Mouse (Mus musculus): ENCODE results near the gene Tbx19. TPM values are rescaled to one million over a fixed set of nuclear protein-coding genes. Genes with fewer than 3 reads are reported as not detected.
A peak's percentile ranks its signal among the peaks of the same experiment; 100 is the strongest.

The Tbx19 gene
- polyA plus RNA-seq, 1 experiment = not detected

- Histone ChIP-seq H3K36me3 (ENCODE audit: control insufficient read depth, insufficient read depth, low read length, poor library complexity, severe bottlenecking) (no peaks in the 10 kb centered on the region), H3K27me3 (ENCODE audit: control insufficient read depth, insufficient read depth, low read length, poor library complexity, severe bottlenecking) (no peaks in the 10 kb centered on the region), H3K9me3 (replicated peaks; ENCODE audit: control insufficient read depth, insufficient read depth, low read length, poor library complexity, severe bottlenecking) (no peaks in the 10 kb centered on the region), H3K9ac (ENCODE audit: low read depth, poor library complexity, severe bottlenecking) (no peak overlapping the region), H3K27ac (ENCODE audit: insufficient read depth, low read length) (no peak overlapping the region), H3K4me3 (ENCODE audit: low read depth, low read length) (no peak overlapping the region), H3K4me1 (ENCODE audit: control insufficient read depth, insufficient read depth, low read length) (peaks cover 2% of the 10 kb centered on the region)
- TF ChIP-seq EP300 (IDR thresholded peaks at IDR 0.05; ENCODE audit: insufficient read depth, low read depth, low read length) (no peak), CTCF (IDR thresholded peaks at IDR 0.05; ENCODE audit: low read depth, low read length) (no peak), POLR2A (IDR thresholded peaks at IDR 0.05; ENCODE audit: insufficient read depth, low read length) (no peak)
Measured at GRCm38 (mm10) chr1:165198951-165199350, 38.4 kb upstream of the Tbx19 start.

GRCm38 (mm10) chr1:165197875-165198274 is 37.3 kb upstream of the Tbx19 start:
- Histone ChIP-seq H3K4me1 (ENCODE audit: control insufficient read depth, insufficient read depth, low read length) (peaks cover 2% of the 10 kb centered on the region), H3K27me3 (ENCODE audit: control insufficient read depth, insufficient read depth, low read length, poor library complexity, severe bottlenecking) (no peaks in the 10 kb centered on the region), H3K27ac (ENCODE audit: insufficient read depth, low read length) (no peak overlapping the region), H3K4me3 (ENCODE audit: low read depth, low read length) (no peak overlapping the region), H3K36me3 (ENCODE audit: control insufficient read depth, insufficient read depth, low read length, poor library complexity, severe bottlenecking) (no peaks in the 10 kb centered on the region), H3K9ac (ENCODE audit: low read depth, poor library complexity, severe bottlenecking) (no peak overlapping the region), H3K9me3 (replicated peaks; ENCODE audit: control insufficient read depth, insufficient read depth, low read length, poor library complexity, severe bottlenecking) (no peaks in the 10 kb centered on the region)
- TF ChIP-seq EP300 (IDR thresholded peaks at IDR 0.05; ENCODE audit: insufficient read depth, low read depth, low read length) (no peak), CTCF (IDR thresholded peaks at IDR 0.05; ENCODE audit: low read depth, low read length) (no peak), POLR2A (IDR thresholded peaks at IDR 0.05; ENCODE audit: insufficient read depth, low read length) (no peak)

GRCm38 (mm10) chr1:165195396-165195960 is 34.9 kb upstream of the Tbx19 start:
- no peak for TF ChIP-seq EP300 (IDR thresholded peaks at IDR 0.05; ENCODE audit: insufficient read depth, low read depth, low read length)
- no peak for TF ChIP-seq POLR2A (IDR thresholded peaks at IDR 0.05; ENCODE audit: insufficient read depth, low read length)
- TF ChIP-seq CTCF (IDR thresholded peaks at IDR 0.05; ENCODE audit: low read depth, low read length) = no peak
- Histone ChIP-seq H3K27ac (ENCODE audit: insufficient read depth, low read length) (no peak overlapping the region), H3K4me1 (ENCODE audit: control insufficient read depth, insufficient read depth, low read length) (peaks cover 2% of the 10 kb centered on the region), H3K9ac (ENCODE audit: low read depth, poor library complexity, severe bottlenecking) (no peak overlapping the region), H3K9me3 (replicated peaks; ENCODE audit: control insufficient read depth, insufficient read depth, low read length, poor library complexity, severe bottlenecking) (no peaks in the 10 kb centered on the region), H3K36me3 (ENCODE audit: control insufficient read depth, insufficient read depth, low read length, poor library complexity, severe bottlenecking) (no peaks in the 10 kb centered on the region), H3K27me3 (ENCODE audit: control insufficient read depth, insufficient read depth, low read length, poor library complexity, severe bottlenecking) (no peaks in the 10 kb centered on the region), H3K4me3 (ENCODE audit: low read depth, low read length) (no peak overlapping the region)

GRCm38 (mm10) chr1:165194662-165195013 is 34.1 kb upstream of the Tbx19 start:
- Histone ChIP-seq H3K4me3 (ENCODE audit: low read depth, low read length) (peak overlapping the region; percentile 85), H3K9ac (ENCODE audit: low read depth, poor library complexity, severe bottlenecking) (peak overlapping the region; percentile 80), H3K9me3 (replicated peaks; ENCODE audit: control insufficient read depth, insufficient read depth, low read length, poor library complexity, severe bottlenecking) (no peaks in the 10 kb centered on the region), H3K4me1 (ENCODE audit: control insufficient read depth, insufficient read depth, low read length) (peaks cover 3% of the 10 kb centered on the region), H3K27me3 (ENCODE audit: control insufficient read depth, insufficient read depth, low read length, poor library complexity, severe bottlenecking) (no peaks in the 10 kb centered on the region), H3K27ac (ENCODE audit: insufficient read depth, low read length) (0 out of 2 replicates have a peak overlapping the region, but pooled peaks have one; percentile 24), H3K36me3 (ENCODE audit: control insufficient read depth, insufficient read depth, low read length, poor library complexity, severe bottlenecking) (no peaks in the 10 kb centered on the region)
- no peak for TF ChIP-seq POLR2A (IDR thresholded peaks at IDR 0.05; ENCODE audit: insufficient read depth, low read length)
- no peak for TF ChIP-seq EP300 (IDR thresholded peaks at IDR 0.05; ENCODE audit: insufficient read depth, low read depth, low read length)
- TF ChIP-seq CTCF (IDR thresholded peaks at IDR 0.05; ENCODE audit: low read depth, low read length) = no peak

- H3K27me3 ChIP-seq (ENCODE audit: control insufficient read depth, insufficient read depth, low read length, poor library complexity, severe bottlenecking) = no peaks in the 10 kb centered on the region
- H3K9me3 ChIP-seq (replicated peaks; ENCODE audit: control insufficient read depth, insufficient read depth, low read length, poor library complexity, severe bottlenecking) = no peaks in the 10 kb centered on the region
- peaks cover 3% of the 10 kb centered on the region for H3K4me1 ChIP-seq (ENCODE audit: control insufficient read depth, insufficient read depth, low read length)
- H3K9ac ChIP-seq (ENCODE audit: low read depth, poor library complexity, severe bottlenecking) = peak within 1 kb of the TSS; percentile 80
- no peaks in the 10 kb centered on the region for H3K36me3 ChIP-seq (ENCODE audit: control insufficient read depth, insufficient read depth, low read length, poor library complexity, severe bottlenecking)
- TF ChIP-seq POLR2A (IDR thresholded peaks at IDR 0.05; ENCODE audit: insufficient read depth, low read length) (no peak), CTCF (IDR thresholded peaks at IDR 0.05; ENCODE audit: low read depth, low read length) (no peak), EP300 (IDR thresholded peaks at IDR 0.05; ENCODE audit: insufficient read depth, low read depth, low read length) (0 out of 2 replicates have a peak, but pooled peaks have one; percentile 23)
- H3K27ac ChIP-seq (ENCODE audit: insufficient read depth, low read length) = 0 out of 2 replicates have a peak within 1 kb of the TSS, but pooled peaks have one; percentile 24
- peak within 1 kb of the TSS; percentile 85 for H3K4me3 ChIP-seq (ENCODE audit: low read depth, low read length)
Measured at GRCm38 (mm10) chr1:165193880-165194661, 33.5 kb upstream of the Tbx19 start, which contains the start of gene Sft2d2. Gene Sft2d2, minus strand, starts transcription at chr1:165194438.

- no peaks in the 10 kb centered on the region for H3K27me3 ChIP-seq (ENCODE audit: control insufficient read depth, insufficient read depth, low read length, poor library complexity, severe bottlenecking)
- peak overlapping the region; percentile 85 for H3K4me3 ChIP-seq (ENCODE audit: low read depth, low read length)
- no peak overlapping the region for H3K27ac ChIP-seq (ENCODE audit: insufficient read depth, low read length)
- TF ChIP-seq CTCF (IDR thresholded peaks at IDR 0.05; ENCODE audit: low read depth, low read length) (no peak), POLR2A (IDR thresholded peaks at IDR 0.05; ENCODE audit: insufficient read depth, low read length) (no peak), EP300 (IDR thresholded peaks at IDR 0.05; ENCODE audit: insufficient read depth, low read depth, low read length) (no peak)
- no peaks in the 10 kb centered on the region for H3K9me3 ChIP-seq (replicated peaks; ENCODE audit: control insufficient read depth, insufficient read depth, low read length, poor library complexity, severe bottlenecking)
- H3K4me1 ChIP-seq (ENCODE audit: control insufficient read depth, insufficient read depth, low read length) = peaks cover 2% of the 10 kb centered on the region
- no peaks in the 10 kb centered on the region for H3K36me3 ChIP-seq (ENCODE audit: control insufficient read depth, insufficient read depth, low read length, poor library complexity, severe bottlenecking)
- peak overlapping the region; percentile 80 for H3K9ac ChIP-seq (ENCODE audit: low read depth, poor library complexity, severe bottlenecking)
Measured at GRCm38 (mm10) chr1:165193426-165193825, 32.9 kb upstream of the Tbx19 start.
